Mouse (Mus musculus) E14TG2a.4 (cell line): ENCODE measurements at regions not wholly inside any gene's neighbourhood (a gene's known extent, or its start where the extent isn't known, plus 50 kb on each side); places are given as distances from the start of the nearest gene placed in this dataset.

Source experiments
- H3K27me3 ChIP-seq: 2 replicates; pipeline ENCODE4 v1.6.1; 2014; ENCODE audit warnings: low read length, control low read depth; ENCODE audit not compliant: insufficient read depth
- H3K36me3 ChIP-seq: 2 replicates; pipeline ENCODE4 v1.6.1; 2014; ENCODE audit warnings: low read length, control low read depth; ENCODE audit not compliant: insufficient read depth
- H3K4me1 ChIP-seq: replicated peaks from 2 replicates; pipeline ENCODE4 v1.6.1; 2014; ENCODE audit warnings: low read depth, low read length, control low read depth
- H3K4me3 ChIP-seq: replicated peaks from 2 replicates; pipeline ENCODE4 v1.5.1; 2014; ENCODE audit warnings: mild to moderate bottlenecking, low read length
- H3K9me3 ChIP-seq: 2 replicates; pipeline ENCODE4 v1.6.1; 2014; ENCODE audit warnings: low read length, control low read depth
- CTCF ChIP-seq: conservative IDR thresholded peaks from 2 replicates; pipeline ENCODE4 v1.5.1; 2014; ENCODE audit warnings: low read length
- NANOG ChIP-seq: IDR thresholded peaks from 2 replicates; pipeline ENCODE4 v1.6.1; 2014; ENCODE audit warnings: borderline replicate concordance, low read length, mixed read lengths
- POU5F1 ChIP-seq: IDR thresholded peaks from 2 replicates; pipeline ENCODE4 v1.6.1; 2014; ENCODE audit warnings: low read length, borderline replicate concordance

- Histone ChIP-seq H3K4me1 (peaks cover 17% of the 10 kb centered on the region), H3K27me3 (no peaks in the 10 kb centered on the region), H3K36me3 (no peaks in the 10 kb centered on the region), H3K4me3 (no peak overlapping the region), H3K9me3 (no peaks in the 10 kb centered on the region)
- TF ChIP-seq POU5F1: no peak
- TF ChIP-seq NANOG: no peak
- no peak for TF ChIP-seq CTCF
These were observed 74.7 kb upstream of the Prok2 start for GRCm38 (mm10) chr6:99800919-99801318.

- TF ChIP-seq CTCF (no peak), NANOG (no peak), POU5F1 (no peak)
- Histone ChIP-seq H3K36me3 (no peaks in the 10 kb centered on the region), H3K9me3 (no peaks in the 10 kb centered on the region), H3K27me3 (no peaks in the 10 kb centered on the region), H3K4me3 (no peak overlapping the region), H3K4me1 (peaks cover 17% of the 10 kb centered on the region)
These were observed 74.1 kb upstream of the Prok2 start for GRCm38 (mm10) chr6:99800324-99800723.

- peaks cover 16% of the 10 kb centered on the region for H3K4me1 ChIP-seq
- no peaks in the 10 kb centered on the region for H3K9me3 ChIP-seq
- no peak for TF ChIP-seq POU5F1
- no peak for TF ChIP-seq NANOG
- no peak for TF ChIP-seq CTCF
- peaks cover 7% of the 10 kb centered on the region; the same call in 1 of the 2 replicates for H3K27me3 ChIP-seq
- H3K36me3 ChIP-seq: no peaks in the 10 kb centered on the region
- no peak overlapping the region for H3K4me3 ChIP-seq
These were observed 70.2 kb upstream of the Prok2 start for GRCm38 (mm10) chr6:99796390-99796789.

- no peak overlapping the region for H3K4me3 ChIP-seq
- H3K27me3 ChIP-seq: peaks cover 7% of the 10 kb centered on the region; the same call in 1 of the 2 replicates
- TF ChIP-seq POU5F1 (no peak), NANOG (no peak), CTCF (no peak)
- H3K36me3 ChIP-seq: no peaks in the 10 kb centered on the region
- no peaks in the 10 kb centered on the region for H3K9me3 ChIP-seq
- peaks cover 13% of the 10 kb centered on the region for H3K4me1 ChIP-seq
These were observed 67.4 kb upstream of the Prok2 start for GRCm38 (mm10) chr6:99793546-99793945.

- H3K4me3 ChIP-seq: no peak overlapping the region
- TF ChIP-seq POU5F1: no peak
- no peak for TF ChIP-seq CTCF
- no peak for TF ChIP-seq NANOG
- H3K9me3 ChIP-seq: no peaks in the 10 kb centered on the region
- H3K27me3 ChIP-seq: peaks cover 9% of the 10 kb centered on the region; the same call in 1 of the 2 replicates
- peaks cover 13% of the 10 kb centered on the region for H3K4me1 ChIP-seq
- no peaks in the 10 kb centered on the region for H3K36me3 ChIP-seq
These were observed 66.2 kb upstream of the Prok2 start for GRCm38 (mm10) chr6:99792353-99792752.

- H3K4me1 ChIP-seq: no peaks in the 10 kb centered on the region
- no peaks in the 10 kb centered on the region for H3K9me3 ChIP-seq
- H3K4me3 ChIP-seq: no peak overlapping the region
- no peaks in the 10 kb centered on the region for H3K36me3 ChIP-seq
- H3K27me3 ChIP-seq: 0 out of 2 replicates have a peak, but pooled peaks cover 5% of the 10 kb centered on the region
- no peak for TF ChIP-seq NANOG
These were observed 60.8 kb upstream of the Prok2 start for GRCm38 (mm10) chr6:99786977-99787376.

GRCm38 (mm10) chr6:99785212-99785611, 59.0 kb upstream of the Prok2 start:
- Histone ChIP-seq H3K4me1 (no peaks in the 10 kb centered on the region), H3K27me3 (peaks cover 11% of the 10 kb centered on the region; the same call in 1 of the 2 replicates), H3K4me3 (no peak overlapping the region), H3K36me3 (no peaks in the 10 kb centered on the region), H3K9me3 (no peaks in the 10 kb centered on the region)
- TF ChIP-seq CTCF (no peak), NANOG (no peak), POU5F1 (no peak)

GRCm38 (mm10) chr6:99784804-99785203, 58.6 kb upstream of the Prok2 start:
- peaks cover 11% of the 10 kb centered on the region; the same call in 1 of the 2 replicates for H3K27me3 ChIP-seq
- TF ChIP-seq POU5F1: no peak
- no peak for TF ChIP-seq NANOG
- TF ChIP-seq CTCF: no peak
- H3K36me3 ChIP-seq: no peaks in the 10 kb centered on the region
- H3K4me3 ChIP-seq: no peak overlapping the region
- H3K4me1 ChIP-seq: peaks cover under 1% of the 10 kb centered on the region; the same call in 1 of the 2 replicates
- no peaks in the 10 kb centered on the region for H3K9me3 ChIP-seq

- H3K36me3 ChIP-seq: no peaks in the 10 kb centered on the region
- peaks cover 11% of the 10 kb centered on the region; the same call in 1 of the 2 replicates for H3K27me3 ChIP-seq
- H3K4me1 ChIP-seq: peaks cover 6% of the 10 kb centered on the region
- H3K4me3 ChIP-seq: no peak overlapping the region
- TF ChIP-seq NANOG (no peak), POU5F1 (no peak), CTCF (no peak)
- no peaks in the 10 kb centered on the region for H3K9me3 ChIP-seq
These were observed 58.1 kb upstream of the Prok2 start for GRCm38 (mm10) chr6:99784285-99784684.
